Mouse (Mus musculus): Measurements from ENCODE around the gene Tyk2. TPM values are rescaled to one million over a fixed set of nuclear protein-coding genes. Genes with fewer than 3 reads are reported as not detected.

Tyk2 gene
- polyA plus RNA-seq, 1 experiment from 2014 or later = 5.4 TPM

GRCm38 (mm10) chr9:21166516-21166915, 35.5 kb upstream of the Tyk2 start:
- Histone ChIP-seq H3K4me1 (ENCODE audit: control insufficient read depth, insufficient read depth, low read length) (peaks cover 14% of the 10 kb centered on the region), H3K27me3 (ENCODE audit: control insufficient read depth, insufficient read depth, low read length) (peaks cover 39% of the 10 kb centered on the region), H3K9me3 (replicated peaks; ENCODE audit: control insufficient read depth, low read length) (no peaks in the 10 kb centered on the region), H3K4me3 (ENCODE audit: low read depth, low read length) (peak overlapping the region; percentile 49), H3K27ac (replicated peaks; ENCODE audit: low read depth, low read length) (no peak overlapping the region), H3K36me3 (replicated peaks; ENCODE audit: control insufficient read depth, insufficient read depth, low read depth, low read length) (no peaks in the 10 kb centered on the region), H3K9ac (replicated peaks; ENCODE audit: low read length) (no peak overlapping the region), H3K4me2 (ENCODE audit: low read depth, low read length) (peak overlapping the region; percentile 77)
- no peak for ATAC-seq (replicated peaks; ENCODE audit: insufficient number of reproducible peaks, low FRiP score, low TSS enrichment, low read depth)
- no peak for DNase-seq (ENCODE audit: low spot score)
- 38% methylated on average over 3 of the region's 3 CpGs for WGBS

DNA sequence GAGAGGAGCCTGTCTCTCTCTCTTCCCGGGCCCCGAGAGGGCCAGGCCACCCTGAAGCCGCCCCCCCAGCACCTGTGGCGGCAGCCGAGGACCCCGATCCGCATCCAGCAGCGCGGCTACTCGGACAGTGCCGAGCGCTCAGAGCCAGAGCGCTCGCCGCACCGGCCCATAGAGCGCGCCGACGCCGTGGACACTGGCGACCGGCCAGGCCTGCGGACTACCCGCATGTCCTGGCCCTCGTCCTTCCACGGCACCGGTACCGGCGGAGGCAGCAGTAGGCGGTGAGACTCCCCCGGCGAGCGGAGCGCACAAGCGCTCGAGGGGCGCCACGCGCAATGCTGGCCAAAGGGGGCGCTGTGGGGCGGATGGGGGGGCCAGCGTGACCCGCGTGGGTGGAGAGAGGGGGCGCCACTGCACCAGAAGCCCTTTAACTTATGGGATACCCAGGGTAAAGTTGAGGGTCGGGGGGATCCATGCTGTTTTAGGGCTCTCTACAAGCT, 35.0 kb upstream of the Tyk2 start:
- H3K4me1 ChIP-seq (ENCODE audit: control insufficient read depth, insufficient read depth, low read length) = peaks cover 14% of the 10 kb centered on the region

DNA sequence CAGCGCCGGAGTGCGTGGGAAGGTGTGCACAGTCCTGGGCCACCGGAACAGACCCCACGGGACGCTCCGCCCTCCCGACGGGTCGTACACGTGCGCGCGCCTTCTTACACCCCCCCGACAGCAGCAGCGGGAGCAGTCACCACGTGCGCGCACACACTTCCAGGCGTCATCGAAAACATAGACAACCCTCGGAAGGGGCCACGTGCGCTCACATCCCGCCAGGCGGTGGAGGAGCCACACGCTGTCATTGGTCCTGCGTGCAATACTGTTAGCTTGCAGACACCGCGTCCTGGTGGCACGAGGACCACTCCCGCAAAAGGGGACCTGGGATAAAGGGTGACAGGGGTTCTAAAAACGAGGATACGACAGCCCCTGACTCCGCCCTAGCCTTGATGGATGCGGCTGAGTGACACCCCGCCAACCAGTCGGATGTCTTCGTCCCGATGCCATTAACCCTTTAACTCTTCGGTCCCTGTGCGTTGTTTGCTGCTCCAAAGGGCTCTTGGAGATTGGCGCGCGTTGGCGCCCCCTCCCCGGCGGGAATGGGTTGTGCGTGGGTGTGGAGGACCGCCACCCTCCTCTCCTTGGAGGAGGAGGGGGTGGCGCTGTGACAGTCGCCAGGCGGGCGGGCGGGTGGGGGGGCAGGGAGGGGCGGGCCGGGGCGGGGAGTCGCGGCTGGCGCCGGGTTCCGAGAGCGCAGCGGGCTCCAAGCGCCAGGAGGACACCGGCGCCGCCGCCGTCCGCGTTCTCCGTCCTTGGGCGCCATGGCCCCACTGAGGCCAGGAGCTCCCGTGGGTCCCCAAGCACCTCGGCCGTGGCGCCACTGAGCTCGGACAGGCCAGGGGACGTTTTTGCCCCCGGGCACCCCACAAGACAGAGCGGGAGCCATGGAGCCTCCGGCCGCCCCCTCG, 34.3 kb upstream of the Tyk2 start, which contains the start of gene Pde4a:
Gene Pde4a (plus strand): TSS at position 674 of the 911 bp plus-strand sequence.
- Histone ChIP-seq H3K27me3 (ENCODE audit: control insufficient read depth, insufficient read depth, low read length) (peaks cover 39% of the 10 kb centered on the region), H3K36me3 (replicated peaks; ENCODE audit: control insufficient read depth, insufficient read depth, low read depth, low read length) (no peaks in the 10 kb centered on the region), H3K27ac (replicated peaks; ENCODE audit: low read depth, low read length) (no peak within 1 kb of the TSS), H3K4me2 (ENCODE audit: low read depth, low read length) (peak within 1 kb of the TSS; percentile 77), H3K9ac (replicated peaks; ENCODE audit: low read length) (peak within 1 kb of the TSS; percentile 51), H3K4me1 (ENCODE audit: control insufficient read depth, insufficient read depth, low read length) (peaks cover 14% of the 10 kb centered on the region), H3K4me3 (ENCODE audit: low read depth, low read length) (peak within 1 kb of the TSS; percentile 49), H3K9me3 (replicated peaks; ENCODE audit: control insufficient read depth, low read length) (no peaks in the 10 kb centered on the region)
- 1% methylated on average over 64 of the region's 86 CpGs for WGBS
- DNase-seq (ENCODE audit: low spot score) (peak; percentile 57), ATAC-seq (replicated peaks; ENCODE audit: insufficient number of reproducible peaks, low FRiP score, low TSS enrichment, low read depth) (no peak)

More for the DNA sequence above, 35.0 kb upstream of the Tyk2 start:
- Histone ChIP-seq H3K4me2 (ENCODE audit: low read depth, low read length) (peak overlapping the region; percentile 77), H3K27ac (replicated peaks; ENCODE audit: low read depth, low read length) (no peak overlapping the region), H3K9me3 (replicated peaks; ENCODE audit: control insufficient read depth, low read length) (no peaks in the 10 kb centered on the region), H3K27me3 (ENCODE audit: control insufficient read depth, insufficient read depth, low read length) (peaks cover 39% of the 10 kb centered on the region), H3K9ac (replicated peaks; ENCODE audit: low read length) (peak overlapping the region; percentile 51), H3K4me3 (ENCODE audit: low read depth, low read length) (peak overlapping the region; percentile 49), H3K36me3 (replicated peaks; ENCODE audit: control insufficient read depth, insufficient read depth, low read depth, low read length) (no peaks in the 10 kb centered on the region)
- peak; percentile 60 for DNase-seq (ENCODE audit: low spot score)
- 2% methylated on average over 41 of the region's 47 CpGs for WGBS
- no peak for ATAC-seq (replicated peaks; ENCODE audit: insufficient number of reproducible peaks, low FRiP score, low TSS enrichment, low read depth)

DNA sequence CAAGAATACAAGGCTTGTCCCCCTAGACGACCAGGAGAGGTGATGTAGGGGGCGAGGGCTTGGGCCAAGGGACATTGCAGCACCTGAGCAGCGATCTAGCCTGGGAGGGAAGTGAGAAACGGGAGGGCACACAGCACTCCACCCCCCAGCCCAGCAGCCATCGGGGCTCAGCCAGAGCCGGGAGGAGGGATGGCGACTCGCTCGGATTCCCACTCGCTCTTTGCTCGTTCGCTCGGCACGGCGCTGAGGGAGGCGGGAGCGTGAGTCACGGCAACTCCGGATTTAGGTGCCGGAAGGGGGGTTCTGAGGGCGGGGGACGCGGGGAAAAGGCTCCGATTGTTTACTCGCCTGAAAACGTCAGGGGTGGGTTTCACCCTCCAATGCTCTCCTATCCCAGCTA, 33.0 kb upstream of the Tyk2 start:
- Histone ChIP-seq H3K27me3 (ENCODE audit: control insufficient read depth, insufficient read depth, low read length) (peaks cover 39% of the 10 kb centered on the region), H3K27ac (replicated peaks; ENCODE audit: low read depth, low read length) (no peak overlapping the region), H3K4me2 (ENCODE audit: low read depth, low read length) (peak overlapping the region; percentile 30), H3K9ac (replicated peaks; ENCODE audit: low read length) (no peak overlapping the region), H3K4me1 (ENCODE audit: control insufficient read depth, insufficient read depth, low read length) (peaks cover 14% of the 10 kb centered on the region), H3K4me3 (ENCODE audit: low read depth, low read length) (peak overlapping the region; percentile 7; the same call in 1 of the 2 replicates), H3K36me3 (replicated peaks; ENCODE audit: control insufficient read depth, insufficient read depth, low read depth, low read length) (no peaks in the 10 kb centered on the region), H3K9me3 (replicated peaks; ENCODE audit: control insufficient read depth, low read length) (no peaks in the 10 kb centered on the region)
- under 1% methylated on average over 26 of the region's 26 CpGs for WGBS
- DNase-seq (ENCODE audit: low spot score) = no peak
- ATAC-seq (replicated peaks; ENCODE audit: insufficient number of reproducible peaks, low FRiP score, low TSS enrichment, low read depth) = no peak

GRCm38 (mm10) chr9:21163086-21164050, 32.3 kb upstream of the Tyk2 start:
- ATAC-seq (replicated peaks; ENCODE audit: insufficient number of reproducible peaks, low FRiP score, low TSS enrichment, low read depth) (no peak), DNase-seq (ENCODE audit: low spot score) (no peak)
- Histone ChIP-seq H3K4me3 (ENCODE audit: low read depth, low read length) (no peak overlapping the region; the same call in 1 of the 2 replicates), H3K4me2 (ENCODE audit: low read depth, low read length) (no peak overlapping the region), H3K4me1 (ENCODE audit: control insufficient read depth, insufficient read depth, low read length) (peaks cover 14% of the 10 kb centered on the region), H3K9ac (replicated peaks; ENCODE audit: low read length) (no peak overlapping the region), H3K9me3 (replicated peaks; ENCODE audit: control insufficient read depth, low read length) (no peaks in the 10 kb centered on the region), H3K27ac (replicated peaks; ENCODE audit: low read depth, low read length) (no peak overlapping the region), H3K27me3 (ENCODE audit: control insufficient read depth, insufficient read depth, low read length) (peaks cover 39% of the 10 kb centered on the region), H3K36me3 (replicated peaks; ENCODE audit: control insufficient read depth, insufficient read depth, low read depth, low read length) (no peaks in the 10 kb centered on the region)
- 37% methylated on average over 11 of the region's 11 CpGs for WGBS

GRCm38 (mm10) chr9:21161209-21161909, 30.3 kb upstream of the Tyk2 start:
- Histone ChIP-seq H3K9ac (replicated peaks; ENCODE audit: low read length) (peak overlapping the region; percentile 76), H3K4me2 (ENCODE audit: low read depth, low read length) (peak overlapping the region; percentile 82), H3K27ac (replicated peaks; ENCODE audit: low read depth, low read length) (no peak overlapping the region), H3K27me3 (ENCODE audit: control insufficient read depth, insufficient read depth, low read length) (peaks cover 34% of the 10 kb centered on the region), H3K9me3 (replicated peaks; ENCODE audit: control insufficient read depth, low read length) (no peaks in the 10 kb centered on the region), H3K4me1 (ENCODE audit: control insufficient read depth, insufficient read depth, low read length) (peaks cover 10% of the 10 kb centered on the region), H3K36me3 (replicated peaks; ENCODE audit: control insufficient read depth, insufficient read depth, low read depth, low read length) (no peaks in the 10 kb centered on the region), H3K4me3 (ENCODE audit: low read depth, low read length) (peak overlapping the region; percentile 46)
- peak; percentile 89 for DNase-seq (ENCODE audit: low spot score)
- under 1% methylated on average over 51 of the region's 52 CpGs for WGBS
- ATAC-seq (replicated peaks; ENCODE audit: insufficient number of reproducible peaks, low FRiP score, low TSS enrichment, low read depth) = peak; percentile 33; the same call in 1 of the 2 replicates

DNA sequence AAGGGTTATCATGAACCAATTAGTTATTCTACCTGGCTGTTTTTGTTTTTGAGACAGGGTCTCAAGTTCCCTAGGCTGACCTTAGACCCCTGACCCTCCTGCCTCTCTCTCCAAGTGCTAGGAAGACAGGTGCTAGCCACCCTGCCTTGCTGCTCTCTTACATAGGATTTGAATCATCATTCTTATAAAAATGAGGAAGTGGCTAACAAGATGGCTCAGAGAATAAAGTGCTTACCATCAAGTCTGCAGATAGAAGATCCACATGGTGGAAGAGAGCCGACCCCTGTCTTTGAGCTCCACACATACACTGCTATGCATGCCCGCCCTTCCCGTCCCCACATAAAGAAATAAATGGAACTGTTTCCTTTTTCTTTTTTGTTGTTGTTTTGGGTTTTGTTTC, 23.7 kb upstream of the Tyk2 start:
- Histone ChIP-seq H3K9me3 (replicated peaks; ENCODE audit: control insufficient read depth, low read length) (no peaks in the 10 kb centered on the region), H3K27me3 (ENCODE audit: control insufficient read depth, insufficient read depth, low read length) (no peaks in the 10 kb centered on the region), H3K36me3 (replicated peaks; ENCODE audit: control insufficient read depth, insufficient read depth, low read depth, low read length) (no peaks in the 10 kb centered on the region), H3K4me1 (ENCODE audit: control insufficient read depth, insufficient read depth, low read length) (no peaks in the 10 kb centered on the region), H3K9ac (replicated peaks; ENCODE audit: low read length) (no peak overlapping the region), H3K4me3 (ENCODE audit: low read depth, low read length) (no peak overlapping the region), H3K27ac (replicated peaks; ENCODE audit: low read depth, low read length) (no peak overlapping the region), H3K4me2 (ENCODE audit: low read depth, low read length) (no peak overlapping the region)
- no peak for DNase-seq (ENCODE audit: low spot score)
- WGBS = 87% methylated on average over 3 of the region's 3 CpGs
- no peak for ATAC-seq (replicated peaks; ENCODE audit: insufficient number of reproducible peaks, low FRiP score, low TSS enrichment, low read depth)

Data from embryonic facial prominence, embryonic 11.5 days (tissue).